Mouse (Mus musculus) liver, postnatal 0 days (tissue): ENCODE data around the gene Arrb1.

Experiments
- CTCF ChIP-seq: sonication (generic); IDR thresholded peaks from 2 replicates; pipeline ENCODE4 v1.5.1; 2016; ENCODE audit warnings: antibody characterized with exemption, low read depth
- EP300 ChIP-seq: IDR thresholded peaks from 2 replicates; pipeline ENCODE4 v1.6.1; 2016; ENCODE audit warnings: antibody characterized with exemption, low read depth, mild to moderate bottlenecking

DNA sequence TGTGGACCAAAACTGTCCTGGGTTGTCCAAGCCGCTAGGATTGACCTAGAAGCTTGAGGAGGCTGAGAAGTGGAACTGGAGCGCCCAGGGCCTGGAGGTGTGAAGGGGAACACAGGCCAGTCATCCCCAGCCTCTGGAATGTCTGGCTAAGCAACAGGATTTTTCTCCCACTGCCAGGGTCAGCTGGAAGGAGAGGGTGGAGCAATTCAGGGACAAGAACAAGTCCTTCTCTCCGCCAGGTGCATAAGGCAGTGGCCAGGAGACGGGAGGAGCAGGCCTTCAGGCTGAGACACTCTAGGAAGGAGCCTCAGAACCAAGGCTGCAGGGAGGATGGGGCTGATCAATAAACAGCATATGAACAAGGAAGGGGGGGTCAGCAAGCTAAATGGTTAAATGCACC is 3.2 kb downstream of the Arrb1 start:
- TF ChIP-seq CTCF (no peak), EP300 (no peak)
